Mouse (Mus musculus) bone marrow, adult 2 months (tissue): ENCODE measurements around the gene Ankrd61.

Source experiments
- CTCF ChIP-seq: fragments of 200-500 bp; IDR thresholded peaks from 2 replicates; pipeline ENCODE4 v1.5.1; 2011; ENCODE audit warnings: low read length, control low read depth; ENCODE audit not compliant: control insufficient read depth, insufficient read depth
- POLR2A ChIP-seq: fragments of 200-500 bp; IDR thresholded peaks from 2 replicates; pipeline ENCODE4 v1.6.1; 2011; ENCODE audit warnings: low read depth, mild to moderate bottlenecking, control low read depth, low read length, borderline replicate concordance; ENCODE audit not compliant: control insufficient read depth

DNA sequence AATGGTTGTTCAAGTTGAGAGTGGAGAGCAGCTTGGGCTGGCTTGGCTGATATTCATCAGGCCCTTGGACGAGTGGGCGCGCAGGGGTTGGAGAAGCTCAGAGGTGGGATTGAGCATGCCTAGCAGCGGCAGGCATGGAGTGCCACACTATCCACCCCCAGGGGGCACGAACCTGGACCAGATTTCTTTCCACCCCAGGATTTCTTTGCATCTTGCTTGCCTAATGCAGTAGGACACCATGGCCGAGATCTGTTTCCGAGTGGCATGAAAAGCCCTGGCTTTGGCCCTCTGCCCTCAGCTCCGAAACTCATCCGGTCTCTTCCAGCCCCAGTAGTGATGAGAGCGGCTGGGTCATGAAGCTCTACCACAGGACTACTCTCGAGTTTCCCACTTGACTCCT is 35.9 kb upstream of the Ankrd61 start:
- TF ChIP-seq CTCF (no peak), POLR2A (no peak)
